Mouse (Mus musculus) heart, embryonic 15.5 days (tissue): Measurements from ENCODE around the gene Ush2a. TPM values are rescaled to one million over a fixed set of nuclear protein-coding genes. Genes with fewer than 3 reads are reported as not detected.

Experiments used
- ATAC-seq: fragments of 200-750 bp; cut with Nextera tagmentation; replicated peaks from 2 replicates; pipeline ENCODE4 v1.8.0; 2017; ENCODE audit warnings: low read depth, moderate TSS enrichment; ENCODE audit not compliant: insufficient number of reproducible peaks, insufficient read depth, low FRiP score
- H3K27ac ChIP-seq: fragments of 300-500 bp; sonication (generic); 2 replicates; pipeline ENCODE4 v1.5.1; 2015; ENCODE audit warnings: mild to moderate bottlenecking, inconsistent platforms
- H3K27me3 ChIP-seq: fragments of 300-500 bp; sonication (generic); 2 replicates; pipeline ENCODE4 v1.6.1; 2015; ENCODE audit warnings: inconsistent platforms
- H3K36me3 ChIP-seq: fragments of 300-500 bp; sonication (generic); 2 replicates; pipeline ENCODE4 v1.6.1; 2015; ENCODE audit warnings: mild to moderate bottlenecking, inconsistent platforms
- H3K4me1 ChIP-seq: fragments of 300-500 bp; sonication (generic); replicated peaks from 2 replicates; pipeline ENCODE4 v1.6.1; 2015; ENCODE audit warnings: inconsistent platforms
- H3K4me2 ChIP-seq: fragments of 300-500 bp; sonication (generic); 2 replicates; pipeline ENCODE4 v1.6.1; 2015; ENCODE audit warnings: inconsistent platforms, mild to moderate bottlenecking, moderate library complexity
- H3K4me3 ChIP-seq: fragments of 300-500 bp; sonication (generic); 2 replicates; pipeline ENCODE4 v1.5.1; 2015; ENCODE audit warnings: mild to moderate bottlenecking, inconsistent platforms
- H3K9ac ChIP-seq: fragments of 300-500 bp; sonication (generic); 2 replicates; pipeline ENCODE4 v1.6.1; 2015; ENCODE audit warnings: mild to moderate bottlenecking, inconsistent platforms
- H3K9me3 ChIP-seq: fragments of 300-500 bp; sonication (generic); replicated peaks from 2 replicates; pipeline ENCODE4 v1.6.1; 2016; ENCODE audit warnings: inconsistent platforms
- WGBS: fragments of 180-500 bp; shearing (Covaris S2); methylation state at CpG from one replicate; pipeline ENCODE4 v1.1.7; 2015; ENCODE audit warnings: mixed read lengths; 5-methylcytosine and 5-hydroxymethylcytosine counted together
- polyA plus RNA-seq: library from polyadenylated mRNA; unstranded; fragments of >200 nt; fragmentation: Nextera tagmentation; extraction: Ambion mirVana; gene quantifications from 2 replicates; pipeline ENCODE4 v1.2.1, GENCODE M21; 2015

Gene Ush2a
- polyA plus RNA-seq, 1 experiment from 2014 or later, result 0.05 TPM

- Histone ChIP-seq H3K4me2 (no peak overlapping the region), H3K27ac (no peak overlapping the region), H3K4me3 (no peak overlapping the region), H3K36me3 (no peaks in the 10 kb centered on the region), H3K27me3 (no peaks in the 10 kb centered on the region), H3K9ac (no peak overlapping the region), H3K4me1 (no peaks in the 10 kb centered on the region), H3K9me3 (no peaks in the 10 kb centered on the region)
- 88% methylated on average over 6 of the region's 6 CpGs for WGBS
- no peak for ATAC-seq
These were observed 465.1 kb downstream of the Ush2a start for GRCm38 (mm10) chr1:188726937-188727336.

DNA sequence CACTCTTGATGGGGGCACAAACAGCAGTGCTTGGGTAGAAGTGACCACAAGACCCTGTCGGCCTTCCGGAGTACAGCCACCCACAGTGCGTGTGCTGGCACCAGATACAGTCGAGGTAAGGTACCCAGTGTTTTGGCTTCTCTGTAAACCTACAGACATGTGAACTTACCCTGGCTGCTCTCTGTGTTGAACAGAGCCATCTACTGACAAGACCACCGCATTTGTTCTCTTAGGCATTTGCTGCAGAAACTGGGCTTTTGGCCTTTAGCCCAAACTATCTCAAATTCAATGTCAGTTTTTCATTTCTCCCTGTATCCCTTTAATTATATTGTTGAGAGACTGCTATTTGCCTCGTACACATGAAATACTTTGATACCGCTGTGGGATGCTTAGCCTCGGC is 466.8 kb downstream of the Ush2a start:
- Histone ChIP-seq H3K4me3 (no peak overlapping the region), H3K4me1 (no peaks in the 10 kb centered on the region), H3K27ac (no peak overlapping the region), H3K36me3 (no peaks in the 10 kb centered on the region), H3K27me3 (no peaks in the 10 kb centered on the region), H3K9me3 (no peaks in the 10 kb centered on the region), H3K9ac (no peak overlapping the region), H3K4me2 (no peak overlapping the region)
- WGBS, result 78% methylated on average over 8 of the region's 8 CpGs
- ATAC-seq, result no peak

GRCm38 (mm10) chr1:188729179-188729578 is 467.4 kb downstream of the Ush2a start:
- Histone ChIP-seq H3K27ac (no peak overlapping the region), H3K4me2 (no peak overlapping the region), H3K9me3 (no peaks in the 10 kb centered on the region), H3K36me3 (no peaks in the 10 kb centered on the region), H3K27me3 (no peaks in the 10 kb centered on the region), H3K9ac (no peak overlapping the region), H3K4me3 (no peak overlapping the region), H3K4me1 (no peaks in the 10 kb centered on the region)
- 79% methylated on average over 7 of the region's 7 CpGs for WGBS
- ATAC-seq, result no peak

- Histone ChIP-seq H3K9ac (no peak overlapping the region), H3K4me2 (no peak overlapping the region), H3K9me3 (no peaks in the 10 kb centered on the region), H3K27me3 (no peaks in the 10 kb centered on the region), H3K27ac (no peak overlapping the region), H3K4me3 (no peak overlapping the region), H3K4me1 (no peaks in the 10 kb centered on the region), H3K36me3 (no peaks in the 10 kb centered on the region)
- 66% methylated on average over 7 of the region's 7 CpGs for WGBS
- no peak for ATAC-seq
These were observed 473.0 kb downstream of the Ush2a start for GRCm38 (mm10) chr1:188734741-188735266.

DNA sequence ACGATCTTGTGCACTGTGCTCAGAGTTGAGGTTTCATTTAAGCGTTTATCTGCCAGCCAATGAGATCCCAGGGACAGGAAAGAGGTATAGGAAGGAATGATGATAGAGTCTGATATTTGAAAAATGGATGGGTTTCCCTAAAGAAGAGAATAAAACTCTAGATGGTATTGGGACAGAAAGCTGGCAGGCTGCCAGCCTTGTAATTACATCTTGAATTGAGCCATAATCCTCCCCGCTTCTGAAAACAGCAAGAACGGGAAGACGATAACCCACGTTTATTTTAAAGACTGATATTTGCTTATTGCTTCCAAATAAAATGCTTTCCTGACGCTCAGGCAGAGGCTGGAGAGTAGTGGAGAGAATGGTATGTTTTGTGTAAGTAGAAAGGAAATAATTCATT is 481.1 kb downstream of the Ush2a start:
- Histone ChIP-seq H3K36me3 (no peaks in the 10 kb centered on the region), H3K4me1 (no peaks in the 10 kb centered on the region), H3K9me3 (no peaks in the 10 kb centered on the region), H3K4me3 (no peak overlapping the region), H3K9ac (no peak overlapping the region), H3K27me3 (no peaks in the 10 kb centered on the region), H3K27ac (no peak overlapping the region), H3K4me2 (no peak overlapping the region)
- ATAC-seq, result no peak
- 69% methylated on average over 7 of the region's 7 CpGs for WGBS

DNA sequence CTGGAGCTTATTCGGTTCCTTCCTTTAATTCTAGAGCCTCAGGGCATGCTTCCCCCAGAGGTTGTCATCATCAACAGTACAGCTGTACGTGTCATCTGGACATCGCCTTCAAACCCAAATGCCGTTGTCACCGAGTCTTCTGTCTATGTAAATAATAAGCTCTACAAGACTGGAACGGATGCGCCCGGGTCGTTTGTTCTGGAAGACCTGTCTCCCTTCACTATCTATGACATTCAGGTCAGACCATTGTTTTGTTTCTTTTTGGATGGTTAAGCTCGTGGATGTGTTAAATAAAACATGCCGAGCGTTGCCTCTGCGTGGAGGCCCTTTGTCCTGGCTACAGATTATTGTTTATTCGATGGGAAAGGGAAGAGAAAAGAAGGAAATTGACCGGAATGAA is 493.2 kb downstream of the Ush2a start:
- H3K4me2 ChIP-seq, result no peak overlapping the region
- no peaks in the 10 kb centered on the region for H3K36me3 ChIP-seq
- no peaks in the 10 kb centered on the region for H3K4me1 ChIP-seq
- H3K27ac ChIP-seq, result no peak overlapping the region
- no peak for ATAC-seq
- no peaks in the 10 kb centered on the region for H3K27me3 ChIP-seq
- no peak overlapping the region for H3K9ac ChIP-seq
- no peaks in the 10 kb centered on the region for H3K9me3 ChIP-seq
- no peak overlapping the region for H3K4me3 ChIP-seq
- WGBS, result 63% methylated on average over 15 of the region's 15 CpGs

GRCm38 (mm10) chr1:188760515-188760914 is 498.7 kb downstream of the Ush2a start:
- Histone ChIP-seq H3K9me3 (no peaks in the 10 kb centered on the region), H3K9ac (no peak overlapping the region), H3K27me3 (no peaks in the 10 kb centered on the region), H3K36me3 (no peaks in the 10 kb centered on the region), H3K27ac (no peak overlapping the region), H3K4me3 (no peak overlapping the region), H3K4me1 (no peaks in the 10 kb centered on the region), H3K4me2 (no peak overlapping the region)
- ATAC-seq, result no peak
- WGBS, result 68% methylated on average over 3 of the region's 3 CpGs

- WGBS, result 77% methylated on average over 6 of the region's 6 CpGs
- Histone ChIP-seq H3K9me3 (no peaks in the 10 kb centered on the region), H3K36me3 (no peaks in the 10 kb centered on the region), H3K9ac (no peak overlapping the region), H3K27ac (no peak overlapping the region), H3K4me1 (no peaks in the 10 kb centered on the region), H3K27me3 (no peaks in the 10 kb centered on the region), H3K4me2 (no peak overlapping the region), H3K4me3 (no peak overlapping the region)
- no peak for ATAC-seq
These were observed 500.6 kb downstream of the Ush2a start for GRCm38 (mm10) chr1:188762463-188762862.

DNA sequence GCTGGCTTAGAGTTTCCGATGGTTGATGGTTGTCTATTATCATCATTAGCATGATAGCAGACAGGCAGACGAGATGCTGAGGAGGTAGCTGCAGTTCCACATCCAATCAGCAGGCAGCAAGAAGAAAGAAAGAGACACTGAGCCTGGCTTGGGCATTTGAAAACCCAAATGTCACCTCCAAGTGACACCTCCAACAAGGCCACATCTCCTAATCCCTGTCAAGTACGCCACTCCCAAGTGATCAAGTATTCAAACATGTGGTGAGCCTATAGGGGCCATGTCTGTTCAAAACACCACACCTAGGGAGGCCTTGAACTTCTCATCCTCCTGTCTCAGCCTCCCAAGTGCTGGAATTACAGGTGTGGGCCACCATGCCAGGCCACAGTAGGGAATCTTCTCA is 501.9 kb downstream of the Ush2a start:
- no peak overlapping the region for H3K9ac ChIP-seq
- H3K9me3 ChIP-seq, result no peaks in the 10 kb centered on the region
- ATAC-seq, result no peak
- H3K4me2 ChIP-seq, result no peak overlapping the region
- H3K4me1 ChIP-seq, result no peaks in the 10 kb centered on the region
- H3K27ac ChIP-seq, result no peak overlapping the region
- WGBS, result 80% methylated on average over 3 of the region's 3 CpGs
- no peaks in the 10 kb centered on the region for H3K27me3 ChIP-seq
- no peaks in the 10 kb centered on the region for H3K36me3 ChIP-seq
- H3K4me3 ChIP-seq, result no peak overlapping the region

DNA sequence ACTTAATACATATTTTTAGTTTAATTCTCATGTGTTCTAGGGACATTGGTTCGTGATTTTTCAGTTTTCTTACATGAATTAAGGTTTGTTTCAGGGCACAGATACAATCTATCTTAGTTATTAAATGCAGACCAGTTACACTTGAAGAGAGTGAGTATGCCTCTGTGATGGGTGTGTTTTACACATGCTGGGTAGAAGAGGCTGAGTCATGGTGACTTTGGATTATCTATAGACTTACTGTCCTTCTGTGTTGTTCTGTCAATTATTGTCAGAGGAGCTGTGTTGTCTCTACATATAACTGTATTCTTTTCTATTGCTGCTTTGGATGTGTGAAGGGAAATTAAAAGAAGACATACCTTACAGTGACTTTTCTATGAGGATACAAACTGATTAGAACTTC is 509.0 kb downstream of the Ush2a start:
- 85% methylated on average over 1 of the region's 1 CpGs for WGBS
- H3K9ac ChIP-seq, result no peak overlapping the region
- H3K4me2 ChIP-seq, result no peak overlapping the region
- no peaks in the 10 kb centered on the region for H3K36me3 ChIP-seq
- H3K4me1 ChIP-seq, result 0 out of 2 replicates have a peak, but pooled peaks cover 3% of the 10 kb centered on the region
- H3K9me3 ChIP-seq, result no peaks in the 10 kb centered on the region
- H3K27me3 ChIP-seq, result no peaks in the 10 kb centered on the region
- no peak for ATAC-seq
- no peak overlapping the region for H3K4me3 ChIP-seq
- H3K27ac ChIP-seq, result no peak overlapping the region

DNA sequence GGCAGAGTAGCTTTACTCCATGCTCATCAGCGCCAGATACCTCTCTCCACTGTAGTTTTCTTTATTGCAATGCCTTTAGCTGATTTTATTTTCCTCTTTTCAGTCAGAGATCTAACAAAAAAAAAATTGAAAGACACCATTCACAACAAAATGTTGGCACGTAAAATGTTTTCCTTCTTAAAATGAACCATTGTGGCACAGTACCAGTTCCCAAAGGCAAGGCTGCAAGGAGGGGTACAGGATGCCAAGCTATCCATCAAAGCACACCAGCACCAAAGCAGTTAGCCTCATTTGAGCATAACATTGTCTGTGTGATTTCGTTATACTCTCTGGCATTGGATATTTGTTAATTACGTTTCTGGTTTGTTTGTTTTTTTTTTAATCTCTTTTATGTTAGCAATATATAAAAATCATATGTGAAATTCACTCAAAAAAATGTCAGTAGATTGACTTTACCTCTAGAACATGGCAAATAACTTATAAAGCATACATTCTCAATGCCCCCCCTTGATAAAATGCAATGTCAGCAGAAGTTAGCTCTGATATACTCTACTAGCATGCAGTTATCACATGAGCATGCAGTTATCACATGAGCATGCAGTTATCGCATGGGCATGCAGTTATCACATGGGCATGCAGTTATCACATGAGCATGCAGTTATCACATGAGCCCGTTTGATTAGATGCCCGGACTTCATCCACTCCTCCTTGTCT is 510.9 kb downstream of the Ush2a start:
- ATAC-seq, result no peak
- Histone ChIP-seq H3K9ac (no peak overlapping the region), H3K4me2 (no peak overlapping the region), H3K9me3 (no peaks in the 10 kb centered on the region), H3K27ac (no peak overlapping the region), H3K4me1 (0 out of 2 replicates have a peak, but pooled peaks cover 3% of the 10 kb centered on the region), H3K4me3 (no peak overlapping the region), H3K36me3 (no peaks in the 10 kb centered on the region), H3K27me3 (no peaks in the 10 kb centered on the region)
- WGBS, result 77% methylated on average over 7 of the region's 7 CpGs

DNA sequence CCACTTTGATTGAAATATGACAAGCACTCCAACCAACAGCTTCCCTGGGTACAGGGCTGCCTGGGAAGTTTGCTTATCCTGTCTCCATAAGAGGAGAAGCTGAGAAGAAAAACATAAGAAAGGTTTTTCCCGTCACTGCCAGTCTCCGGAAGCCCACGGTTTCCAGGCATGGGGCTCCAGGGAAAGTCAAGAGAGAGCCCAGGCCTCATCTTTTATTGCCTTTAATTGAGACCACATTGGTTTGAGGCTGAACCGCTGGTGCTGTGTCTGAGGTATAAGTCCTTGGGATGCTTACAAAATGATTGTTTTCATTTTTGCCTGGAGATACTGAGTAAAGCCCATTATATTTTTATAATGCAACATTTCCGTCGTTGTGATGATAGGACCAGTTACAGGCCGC is 511.8 kb downstream of the Ush2a start:
- no peak for ATAC-seq
- H3K9ac ChIP-seq, result no peak overlapping the region
- no peaks in the 10 kb centered on the region for H3K27me3 ChIP-seq
- H3K9me3 ChIP-seq, result no peaks in the 10 kb centered on the region
- no peak overlapping the region for H3K27ac ChIP-seq
- no peak overlapping the region for H3K4me2 ChIP-seq
- 77% methylated on average over 7 of the region's 7 CpGs for WGBS
- no peaks in the 10 kb centered on the region for H3K36me3 ChIP-seq
- H3K4me3 ChIP-seq, result no peak overlapping the region
- 0 out of 2 replicates have a peak, but pooled peaks cover 3% of the 10 kb centered on the region for H3K4me1 ChIP-seq
